Mouse (Mus musculus) MEL (cell line): ENCODE data around the gene Tmem81.

Experiments used
- CTCF ChIP-seq, 3 experiments: IDR thresholded peaks in 2 of 3; conservative IDR thresholded peaks in 1 of 3; 2 replicates each; pipeline ENCODE4 v1.5.1; 2011 to 2012; ENCODE audit warnings: low read length in 3 of 3, low read depth in 2 of 3, mild to moderate bottlenecking in 2 of 3, improper control_type of control experiment in 1 of 3, inconsistent platforms in 1 of 3, mixed read lengths in 1 of 3, moderate library complexity in 1 of 3; ENCODE audit not compliant: control insufficient read depth in 1 of 3, insufficient read depth in 1 of 3, poor library complexity in 1 of 3, severe bottlenecking in 1 of 3
- EP300 ChIP-seq, 2 experiments: IDR thresholded peaks; 2 replicates each; pipeline ENCODE4 v1.6.1; 2011; ENCODE audit warnings: improper control_type of control experiment in 2 of 2, low read length in 2 of 2, low read depth in 1 of 2, mild to moderate bottlenecking in 1 of 2
- MYC ChIP-seq: IDR thresholded peaks from 2 replicates; pipeline ENCODE4 v1.6.1; 2011; ENCODE audit warnings: low read depth, mild to moderate bottlenecking, low read length, improper control_type of control experiment, moderate library complexity
- SMC3 ChIP-seq: IDR thresholded peaks from 2 replicates; pipeline ENCODE4 v1.6.1; 2011; ENCODE audit warnings: low read depth, low read length, improper control_type of control experiment
- TCF12 ChIP-seq: IDR thresholded peaks from 2 replicates; pipeline ENCODE4 v1.6.1; 2014; ENCODE audit warnings: low read depth, mild to moderate bottlenecking, inconsistent platforms, low read length, improper control_type of control experiment, moderate library complexity
- USF1 ChIP-seq: IDR thresholded peaks from 2 replicates; pipeline ENCODE4 v1.6.1; 2014; ENCODE audit warnings: low read depth, mild to moderate bottlenecking, inconsistent platforms, low read length, improper control_type of control experiment, moderate library complexity

DNA sequence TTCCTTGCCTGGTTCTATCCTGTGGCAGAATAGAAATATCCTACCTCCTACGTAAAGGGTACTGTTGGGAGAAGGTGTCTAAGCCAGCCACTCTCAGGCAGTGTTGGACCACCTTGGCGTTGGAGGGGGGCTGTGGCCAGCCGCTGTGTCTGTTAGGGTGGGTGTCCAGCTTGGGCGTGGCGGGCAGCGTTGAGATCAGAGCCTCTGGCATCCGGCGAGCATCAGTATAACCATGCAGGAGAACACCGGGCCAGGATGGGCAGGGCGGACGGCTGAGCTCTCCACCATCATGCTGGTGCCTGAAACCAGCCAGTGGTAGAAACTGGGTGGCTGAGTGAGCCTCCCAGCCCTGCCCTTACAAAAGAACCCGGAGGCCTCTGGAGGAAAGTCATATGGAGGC lies 9.3 kb downstream of the Tmem81 start:
- TF ChIP-seq MYC (no peak), TCF12 (no peak), USF1 (no peak), SMC3 (no peak), EP300 (IDR thresholded peaks at IDR 0.05; ENCODE audit: low read depth in 1 of 2, low read length in 2 of 2) (no peak), CTCF (IDR thresholded peaks at IDR 0.05 in 2 of 3, conservative IDR thresholded peaks at IDR 0.05 in 1 of 3; ENCODE audit: control insufficient read depth in 1 of 3, insufficient read depth in 1 of 3, low read depth in 2 of 3, low read length in 3 of 3, poor library complexity in 1 of 3, severe bottlenecking in 1 of 3) (no peak)
